Mouse (Mus musculus) lung, adult 2 months (tissue): ENCODE measurements at regions not wholly inside any gene's neighbourhood (a gene's known extent, or its start where the extent isn't known, plus 50 kb on each side); places are given as distances from the start of the nearest gene placed in this dataset.

Source experiments
- CTCF ChIP-seq: fragments of 200-500 bp; IDR thresholded peaks from 2 replicates; pipeline ENCODE4 v1.5.1; 2011; ENCODE audit warnings: mild to moderate bottlenecking, low read length, control low read depth; ENCODE audit not compliant: insufficient read depth
- POLR2A ChIP-seq: fragments of 200-500 bp; IDR thresholded peaks from 2 replicates; pipeline ENCODE4 v1.6.1; 2011; ENCODE audit warnings: low read depth, mild to moderate bottlenecking, control low read depth, low read length, borderline replicate concordance; ENCODE audit errors: extremely low read depth

DNA sequence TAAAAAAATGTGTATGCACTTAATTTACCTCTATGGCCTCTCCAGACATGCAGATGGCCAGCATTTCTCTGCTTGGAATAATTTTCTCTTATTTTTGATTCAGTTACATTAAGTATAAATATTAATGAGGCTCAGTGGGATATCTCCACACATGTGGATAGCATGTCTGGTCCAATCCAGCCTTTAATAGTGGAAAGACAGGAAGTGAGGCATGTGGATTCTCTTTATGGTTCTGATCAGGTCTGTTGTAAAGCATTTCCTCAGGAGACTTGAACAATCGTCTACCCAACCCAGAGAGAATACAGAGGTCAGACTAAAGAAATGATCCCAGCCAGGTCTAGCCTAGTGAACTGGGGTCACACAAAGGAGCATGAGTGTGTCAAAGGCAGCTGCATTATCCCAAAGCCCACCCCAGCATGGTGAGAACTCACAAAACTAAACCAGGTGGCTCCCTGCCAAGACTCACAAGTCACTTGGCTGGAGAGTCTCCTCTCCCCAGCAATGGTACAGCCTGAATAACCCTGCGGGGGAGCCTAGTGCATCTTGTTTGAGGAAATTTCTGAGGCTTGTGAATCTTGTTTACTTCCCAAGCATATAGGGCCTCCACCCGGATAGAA lies 123.3 kb upstream of the Slc22a23 start:
- TF ChIP-seq CTCF (no peak), POLR2A (no peak)
